Mouse (Mus musculus) granulocyte monocyte progenitor cell, adult 5-6 weeks (primary cell): Measurements from ENCODE around the gene Vmn2r97. TPM values are rescaled to one million over a fixed set of nuclear protein-coding genes. Genes with fewer than 3 reads are reported as not detected.
A peak's percentile ranks its signal among the peaks of the same experiment; 100 is the strongest.
"Not testable (repeated sequence)": the region's sequence is repeated elsewhere in the genome, so short reads cannot be mapped to it uniquely, and the experiment has no call there.

Experiments used
- ATAC-seq: replicated peaks from 2 replicates; pipeline ENCODE4 v1.8.0; 2016; ENCODE audit warnings: mild to moderate bottlenecking, moderate TSS enrichment, inconsistent platforms; ENCODE audit not compliant: poor library complexity, severe bottlenecking
- total RNA-seq, 2 experiments: library from RNA; stranded (forward) in 1 of 2; stranded (reverse) in 1 of 2; fragments of 200-712, 200-1000 nt in 1 of 2; fragments of >200 nt in 1 of 2; fragmentation: Nextera tagmentation in 1 of 2; gene quantifications; 2 replicates each; pipeline ENCODE4 v1.2.3; 2014 to 2017

The Vmn2r97 gene
- total RNA-seq (2014; fragmentation: Nextera tagmentation) (not detected in 2 replicates), total RNA-seq (2017) (not detected in 2 replicates)

GRCm38 (mm10) chr17:18914000-18914399 lies at the start of gene Vmn2r97:
Gene Vmn2r97, plus strand, starts transcription at chr17:18914300.
- ATAC-seq: not testable (repeated sequence)

GRCm38 (mm10) chr17:18882436-18882835 lies 31.7 kb upstream of the Vmn2r97 start:
- ATAC-seq: not testable (repeated sequence)

- ATAC-seq: no peak
Measured at GRCm38 (mm10) chr17:18889745-18890329, 24.3 kb upstream of the Vmn2r97 start.

GRCm38 (mm10) chr17:18957800-18958199 lies 43.7 kb downstream of the Vmn2r97 start:
- ATAC-seq: not testable (repeated sequence)

GRCm38 (mm10) chr17:18968371-18969275 lies 54.5 kb downstream of the Vmn2r97 start:
- peak; percentile 100 for ATAC-seq

Other genes with a start within 250 kb of the Vmn2r97 start
- gene Vmn2r98, start 139.2 kb downstream of the Vmn2r97 start, total RNA-seq (2014; fragmentation: Nextera tagmentation): not detected in 2 replicates
- not detected in 2 replicates for gene Vmn2r98, start 139.2 kb downstream of the Vmn2r97 start, total RNA-seq (2017)